Mouse (Mus musculus) heart, postnatal 0 days (tissue): ENCODE data around the gene Tmed8.

ENCODE experiments used
- CTCF ChIP-seq: IDR thresholded peaks from 2 replicates; pipeline ENCODE4 v1.5.1; 2016; ENCODE audit warnings: antibody characterized with exemption, control low read depth, low read depth
- EP300 ChIP-seq: IDR thresholded peaks from 2 replicates; pipeline ENCODE4 v1.6.1; 2016; ENCODE audit warnings: antibody characterized with exemption, low read depth

DNA sequence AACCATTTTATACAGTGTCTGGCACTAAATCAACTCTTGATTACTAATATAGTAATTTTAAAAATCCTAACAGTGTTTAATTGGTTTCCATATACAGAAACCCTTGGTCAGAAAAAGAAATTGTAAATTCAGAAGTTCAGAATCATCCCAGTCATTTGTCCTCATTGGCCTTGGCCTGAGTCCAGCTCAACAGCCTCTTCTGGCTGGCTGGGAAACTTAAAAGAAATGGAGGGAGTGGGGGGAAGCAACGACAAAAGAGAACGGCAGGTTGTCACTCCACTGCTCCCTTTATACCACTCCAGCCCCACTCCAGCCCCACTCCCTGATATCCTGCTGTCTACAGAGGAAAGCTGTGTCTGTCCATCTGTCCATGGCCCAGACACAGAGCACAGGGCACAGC lies 69.1 kb downstream of the Tmed8 start:
- TF ChIP-seq CTCF (no peak), EP300 (no peak)
